Mouse (Mus musculus) embryonic facial prominence, embryonic 13.5 days (tissue): ENCODE results near the gene Cacna1f. TPM values are rescaled to one million over a fixed set of nuclear protein-coding genes. Genes with fewer than 3 reads are reported as not detected.

Experiments used
- ATAC-seq: fragments of 200-750 bp; cut with Nextera tagmentation; 2 replicates; pipeline ENCODE4 v1.8.0; 2017; ENCODE audit warnings: low read depth; ENCODE audit not compliant: insufficient number of reproducible peaks, insufficient read depth, low FRiP score, low TSS enrichment
- H3K27ac ChIP-seq: fragments of 300-500 bp; sonication (generic); 2 replicates; pipeline ENCODE4 v1.5.1; 2015; ENCODE audit warnings: moderate library complexity, mild to moderate bottlenecking, inconsistent platforms
- H3K27me3 ChIP-seq: fragments of 300-500 bp; sonication (generic); 2 replicates; pipeline ENCODE4 v1.6.1; 2015; ENCODE audit warnings: mild to moderate bottlenecking, inconsistent platforms
- H3K36me3 ChIP-seq: fragments of 300-500 bp; sonication (generic); 2 replicates; pipeline ENCODE4 v1.6.1; 2015; ENCODE audit warnings: mild to moderate bottlenecking, inconsistent platforms
- H3K4me1 ChIP-seq: fragments of 300-500 bp; sonication (generic); 2 replicates; pipeline ENCODE4 v1.6.1; 2015; ENCODE audit warnings: inconsistent platforms
- H3K4me2 ChIP-seq: fragments of 300-500 bp; sonication (generic); 2 replicates; pipeline ENCODE4 v1.6.1; 2015; ENCODE audit warnings: moderate library complexity, mild to moderate bottlenecking, inconsistent platforms
- H3K4me3 ChIP-seq: fragments of 300-500 bp; sonication (generic); 2 replicates; pipeline ENCODE4 v1.5.1; 2015; ENCODE audit warnings: mild to moderate bottlenecking, inconsistent platforms
- H3K9ac ChIP-seq: fragments of 300-500 bp; sonication (generic); 2 replicates; pipeline ENCODE4 v1.6.1; 2015; ENCODE audit warnings: mild to moderate bottlenecking, inconsistent platforms
- H3K9me3 ChIP-seq: fragments of 300-500 bp; sonication (generic); 2 replicates; pipeline ENCODE4 v1.6.1; 2016; ENCODE audit warnings: inconsistent platforms
- WGBS: fragments of 180-500 bp; shearing (Covaris S2); methylation state at CpG from one replicate; pipeline ENCODE4 v1.1.7; 2015; ENCODE audit warnings: mixed read lengths; 5-methylcytosine and 5-hydroxymethylcytosine counted together
- polyA plus RNA-seq: library from polyadenylated mRNA; unstranded; fragments of >200 nt; fragmentation: Nextera tagmentation; extraction: Ambion mirVana; gene quantifications from 2 replicates; pipeline ENCODE4 v1.2.1, GENCODE M21; 2015

Gene Cacna1f
- polyA plus RNA-seq, 1 experiment from 2014 or later = not detected

DNA sequence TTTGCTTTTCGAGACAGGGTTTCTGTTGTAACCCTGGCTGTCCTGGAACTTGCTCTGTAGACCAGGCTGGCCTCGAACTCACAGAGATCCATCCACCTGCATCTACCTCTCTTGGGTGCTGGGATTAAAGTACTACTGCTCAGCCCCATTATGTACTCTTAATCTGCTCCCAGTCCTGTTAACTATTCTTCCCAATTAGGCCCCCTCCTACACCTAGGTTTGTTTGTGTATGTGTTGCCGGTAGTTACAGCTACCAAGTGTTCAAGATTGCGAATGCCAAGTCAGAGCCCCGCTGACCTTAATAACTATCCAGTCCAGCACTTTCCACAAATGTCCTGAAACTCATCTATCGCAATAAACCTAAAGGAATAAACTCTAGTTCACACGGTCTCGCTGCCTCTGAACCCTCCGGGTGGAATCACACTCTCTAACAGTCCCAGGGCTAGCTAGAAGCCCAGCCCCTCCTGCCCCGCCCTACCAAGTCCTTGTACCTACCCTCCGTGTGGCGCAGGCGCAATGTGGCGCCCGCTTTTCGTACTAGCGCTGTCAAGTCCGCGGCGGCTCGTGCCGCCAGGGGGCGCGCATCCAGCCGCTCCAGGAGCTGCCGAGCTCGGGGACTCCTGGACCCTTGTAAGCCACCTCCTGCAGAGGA is 72.6 kb downstream of the Cacna1f start:
- H3K4me2 ChIP-seq = peak overlapping the region; percentile 54
- H3K4me3 ChIP-seq = peak overlapping the region; percentile 33
- ATAC-seq = peak; percentile 83
- WGBS = 20% methylated on average over 27 of the region's 27 CpGs
- H3K4me1 ChIP-seq = no peaks in the 10 kb centered on the region
- H3K27ac ChIP-seq = no peak overlapping the region
- no peaks in the 10 kb centered on the region for H3K36me3 ChIP-seq
- H3K9ac ChIP-seq = 0 out of 2 replicates have a peak overlapping the region, but pooled peaks have one; percentile 49
- no peaks in the 10 kb centered on the region for H3K9me3 ChIP-seq
- no peaks in the 10 kb centered on the region for H3K27me3 ChIP-seq

DNA sequence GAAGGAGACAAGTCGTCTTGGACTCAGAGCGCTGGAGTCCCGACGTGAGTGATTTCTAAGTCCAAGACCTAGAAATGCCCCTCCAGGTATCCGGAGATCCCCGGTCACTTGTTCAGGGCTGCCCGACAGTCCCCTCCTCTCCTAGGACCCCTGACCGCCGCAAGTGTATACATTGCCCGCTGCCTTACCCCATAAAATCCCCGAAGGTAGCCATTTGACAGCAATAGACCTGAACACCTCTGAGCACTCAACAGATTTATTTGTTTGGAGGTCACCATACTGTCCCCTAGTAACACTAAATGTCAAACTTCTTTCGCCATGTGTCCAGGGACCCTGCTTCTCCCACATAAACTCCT is 73.2 kb downstream of the Cacna1f start:
- H3K36me3 ChIP-seq = no peaks in the 10 kb centered on the region
- 20% methylated on average over 12 of the region's 12 CpGs for WGBS

DNA sequence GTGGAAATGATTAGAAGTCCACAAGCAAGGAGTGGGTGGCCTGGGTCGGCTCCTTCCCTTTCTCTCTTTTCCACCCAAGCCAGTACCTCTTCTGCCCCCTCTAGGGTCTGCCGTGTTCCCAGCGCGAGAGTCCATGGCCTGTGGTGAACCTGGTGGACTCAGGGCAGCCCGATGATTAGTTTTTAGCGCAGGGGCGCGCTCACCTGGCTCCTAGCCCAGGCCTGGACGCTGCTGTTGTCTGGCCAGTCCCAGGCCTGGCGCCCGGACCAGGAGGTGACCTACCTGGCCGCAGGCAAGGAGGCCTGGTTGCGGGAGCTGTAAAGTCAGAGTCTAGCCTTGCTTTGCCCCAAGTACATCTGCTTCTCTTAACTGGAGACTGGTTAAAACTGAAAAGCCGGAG is 74.0 kb downstream of the Cacna1f start, which contains the start of gene Magix:
TSS of gene Magix (minus strand) at position 388 of the 400 bp plus-strand sequence.
- H3K27me3 ChIP-seq = no peaks in the 10 kb centered on the region
- peak within 1 kb of the TSS; percentile 33 for H3K4me3 ChIP-seq
- H3K9me3 ChIP-seq = no peaks in the 10 kb centered on the region
- peak within 1 kb of the TSS; percentile 54 for H3K4me2 ChIP-seq
- no peaks in the 10 kb centered on the region for H3K4me1 ChIP-seq
- WGBS = 61% methylated on average over 14 of the region's 14 CpGs
- H3K9ac ChIP-seq = 0 out of 2 replicates have a peak within 1 kb of the TSS, but pooled peaks have one; percentile 49
- no peak for ATAC-seq
- no peak within 1 kb of the TSS for H3K27ac ChIP-seq
- no peaks in the 10 kb centered on the region for H3K36me3 ChIP-seq

More for the DNA sequence above, 73.2 kb downstream of the Cacna1f start:
- ATAC-seq = no peak
- H3K9me3 ChIP-seq = no peaks in the 10 kb centered on the region
- H3K27me3 ChIP-seq = no peaks in the 10 kb centered on the region
- H3K4me2 ChIP-seq = peak overlapping the region; percentile 54
- 0 out of 2 replicates have a peak overlapping the region, but pooled peaks have one; percentile 49 for H3K9ac ChIP-seq
- no peaks in the 10 kb centered on the region for H3K4me1 ChIP-seq
- peak overlapping the region; percentile 33 for H3K4me3 ChIP-seq
- H3K27ac ChIP-seq = no peak overlapping the region

Other genes with a start within 250 kb of the Cacna1f start
- gene Usp27x, start 231.3 kb upstream of the Cacna1f start, polyA plus RNA-seq = 1.3 and 1.7 TPM in 2 replicates
- 0.14 TPM in 1 of 2 replicates, not detected in the other for gene Foxp3, start 33.4 kb upstream of the Cacna1f start, polyA plus RNA-seq
- gene Ppp1r3f, start 32.8 kb upstream of the Cacna1f start, polyA plus RNA-seq = 1.6 and 2.5 TPM in 2 replicates
- gene Ccdc22, start 1.6 kb upstream of the Cacna1f start, polyA plus RNA-seq = 26.9 and 30.4 TPM in 2 replicates
- gene Syp, start 31.4 kb downstream of the Cacna1f start, polyA plus RNA-seq = 2.1 and 3.3 TPM in 2 replicates
- 9.9 and 11.8 TPM in 2 replicates for gene Prickle3, start 50.2 kb downstream of the Cacna1f start, polyA plus RNA-seq
- gene Plp2, start 64.3 kb downstream of the Cacna1f start, polyA plus RNA-seq = 100 and 115 TPM in 2 replicates
- 0.66 TPM in 1 of 2 replicates, not detected in the other for gene Magix, start 74.2 kb downstream of the Cacna1f start, polyA plus RNA-seq
- gene Gpkow, start 90.0 kb downstream of the Cacna1f start, polyA plus RNA-seq = 37.2 and 40.6 TPM in 2 replicates
- 37.7 and 40.1 TPM in 2 replicates for gene Wdr45, start 107.2 kb downstream of the Cacna1f start, polyA plus RNA-seq
- not detected in 2 replicates for gene Gm45208, start 115.2 kb downstream of the Cacna1f start, polyA plus RNA-seq
- 73.1 and 75.9 TPM in 2 replicates for gene Praf2, start 121.4 kb downstream of the Cacna1f start, polyA plus RNA-seq
- gene Ccdc120, start 143.8 kb downstream of the Cacna1f start, polyA plus RNA-seq = 17.7 and 22.4 TPM in 2 replicates
- gene Tfe3, start 155.5 kb downstream of the Cacna1f start, polyA plus RNA-seq = 28.5 and 28.7 TPM in 2 replicates
- gene Gripap1, start 182.7 kb downstream of the Cacna1f start, polyA plus RNA-seq = 49.8 and 50.1 TPM in 2 replicates
- gene Kcnd1, start 215.2 kb downstream of the Cacna1f start, polyA plus RNA-seq = 1.3 and 2.3 TPM in 2 replicates
- gene Otud5, start 234.3 kb downstream of the Cacna1f start, polyA plus RNA-seq = 47.9 and 51.4 TPM in 2 replicates